Mouse (Mus musculus) kidney, adult 2 months (tissue): ENCODE measurements at regions not wholly inside any gene's neighbourhood (a gene's known extent, or its start where the extent isn't known, plus 50 kb on each side); places are given as distances from the start of the nearest gene placed in this dataset.

Experiments used
- CTCF ChIP-seq: fragments of 200-500 bp; conservative IDR thresholded peaks from 2 replicates; pipeline ENCODE4 v1.5.1; 2011; ENCODE audit warnings: low read depth, mild to moderate bottlenecking, control low read depth, low read length, moderate library complexity, mixed read lengths; ENCODE audit not compliant: insufficient read depth, insufficient read length
- POLR2A ChIP-seq: fragments of 200-500 bp; IDR thresholded peaks from one replicate; pipeline ENCODE4 v1.6.1; 2011; ENCODE audit warnings: low read depth, low read length, control low read depth

GRCm38 (mm10) chr2:50735029-50735428 lies 413.9 kb downstream of the Rnd3 start:
- TF ChIP-seq CTCF, result no peak
- no peak for TF ChIP-seq POLR2A
